Mouse (Mus musculus): Measurements from ENCODE around the gene Rmnd5a. TPM values are rescaled to one million over a fixed set of nuclear protein-coding genes. Genes with fewer than 3 reads are reported as not detected.
"Not testable (repeated sequence)": the region's sequence is repeated elsewhere in the genome, so short reads cannot be mapped to it uniquely, and the experiment has no call there.

Gene Rmnd5a
- polyA plus RNA-seq, 1 experiment from 2014 or later = 10.6 TPM

DNA sequence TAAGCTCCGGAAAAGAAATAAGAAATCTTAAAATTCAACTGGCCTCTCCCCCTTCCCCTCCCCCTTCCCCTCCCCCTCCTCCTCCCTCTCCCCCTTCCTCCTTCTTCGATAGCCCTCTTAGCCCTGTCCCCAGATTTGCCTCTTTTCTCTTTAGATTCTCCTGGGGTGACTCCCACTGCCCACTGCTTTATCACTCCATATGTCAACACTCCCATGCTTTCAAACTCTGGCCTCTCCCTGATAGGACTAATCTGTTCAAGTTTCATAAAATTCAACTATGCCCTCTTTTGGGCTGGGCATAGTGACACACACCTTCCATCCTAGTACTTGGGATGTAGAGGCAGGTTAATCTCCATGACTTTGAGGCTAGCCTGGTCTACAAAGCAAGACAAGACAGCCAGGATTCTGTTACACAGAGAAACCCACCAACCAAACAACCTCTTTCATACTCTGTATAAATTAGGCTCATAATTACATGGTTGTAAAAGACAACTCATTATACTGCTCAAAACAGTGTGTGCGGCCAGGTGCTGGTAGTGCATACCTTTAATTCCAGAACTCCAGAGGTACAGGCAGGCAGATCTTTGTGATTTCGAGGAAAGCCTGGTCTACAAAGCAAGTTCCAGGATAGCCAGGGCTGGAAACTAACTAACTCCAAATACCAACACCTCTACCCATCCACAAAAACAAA, 31.5 kb upstream of the Rmnd5a start:
- 71% methylated on average over 4 of the region's 4 CpGs for WGBS
- no peaks in the 10 kb centered on the region for H3K27me3 ChIP-seq
- ATAC-seq (ENCODE audit: insufficient number of reproducible peaks, insufficient read depth, low FRiP score, low TSS enrichment, low read depth) = no peak

GRCm38 (mm10) chr6:71469291-71469690, 28.9 kb upstream of the Rmnd5a start:
- Histone ChIP-seq H3K27ac (no peak overlapping the region), H3K4me2 (no peak overlapping the region), H3K27me3 (no peaks in the 10 kb centered on the region), H3K4me1 (no peaks in the 10 kb centered on the region), H3K9ac (no peak overlapping the region), H3K9me3 (no peaks in the 10 kb centered on the region), H3K4me3 (no peak overlapping the region), H3K36me3 (no peaks in the 10 kb centered on the region)
- no peak for ATAC-seq (ENCODE audit: insufficient number of reproducible peaks, insufficient read depth, low FRiP score, low TSS enrichment, low read depth)
- WGBS = 77% methylated on average over 3 of the region's 3 CpGs

More for the DNA sequence above, 31.5 kb upstream of the Rmnd5a start:
- Histone ChIP-seq H3K36me3 (no peaks in the 10 kb centered on the region), H3K4me3 (no peak overlapping the region), H3K27ac (no peak overlapping the region), H3K9me3 (no peaks in the 10 kb centered on the region), H3K4me1 (no peaks in the 10 kb centered on the region), H3K4me2 (no peak overlapping the region), H3K9ac (no peak overlapping the region)

GRCm38 (mm10) chr6:71467766-71468165, 27.3 kb upstream of the Rmnd5a start:
- ATAC-seq (ENCODE audit: insufficient number of reproducible peaks, insufficient read depth, low FRiP score, low TSS enrichment, low read depth) = no peak
- Histone ChIP-seq H3K27me3 (no peaks in the 10 kb centered on the region), H3K4me2 (no peak overlapping the region), H3K4me1 (no peaks in the 10 kb centered on the region), H3K36me3 (no peaks in the 10 kb centered on the region), H3K4me3 (no peak overlapping the region), H3K27ac (no peak overlapping the region), H3K9ac (no peak overlapping the region), H3K9me3 (no peaks in the 10 kb centered on the region)
- WGBS = 83% methylated on average over 4 of the region's 4 CpGs

- Histone ChIP-seq H3K4me3 (no peak overlapping the region), H3K36me3 (no peaks in the 10 kb centered on the region), H3K9me3 (no peaks in the 10 kb centered on the region), H3K9ac (no peak overlapping the region), H3K27ac (no peak overlapping the region), H3K4me2 (no peak overlapping the region), H3K4me1 (no peaks in the 10 kb centered on the region), H3K27me3 (no peaks in the 10 kb centered on the region)
- ATAC-seq (ENCODE audit: insufficient number of reproducible peaks, insufficient read depth, low FRiP score, low TSS enrichment, low read depth) = no peak
- 78% methylated on average over 3 of the region's 3 CpGs for WGBS
Measured at GRCm38 (mm10) chr6:71465146-71465545, 24.7 kb upstream of the Rmnd5a start.

DNA sequence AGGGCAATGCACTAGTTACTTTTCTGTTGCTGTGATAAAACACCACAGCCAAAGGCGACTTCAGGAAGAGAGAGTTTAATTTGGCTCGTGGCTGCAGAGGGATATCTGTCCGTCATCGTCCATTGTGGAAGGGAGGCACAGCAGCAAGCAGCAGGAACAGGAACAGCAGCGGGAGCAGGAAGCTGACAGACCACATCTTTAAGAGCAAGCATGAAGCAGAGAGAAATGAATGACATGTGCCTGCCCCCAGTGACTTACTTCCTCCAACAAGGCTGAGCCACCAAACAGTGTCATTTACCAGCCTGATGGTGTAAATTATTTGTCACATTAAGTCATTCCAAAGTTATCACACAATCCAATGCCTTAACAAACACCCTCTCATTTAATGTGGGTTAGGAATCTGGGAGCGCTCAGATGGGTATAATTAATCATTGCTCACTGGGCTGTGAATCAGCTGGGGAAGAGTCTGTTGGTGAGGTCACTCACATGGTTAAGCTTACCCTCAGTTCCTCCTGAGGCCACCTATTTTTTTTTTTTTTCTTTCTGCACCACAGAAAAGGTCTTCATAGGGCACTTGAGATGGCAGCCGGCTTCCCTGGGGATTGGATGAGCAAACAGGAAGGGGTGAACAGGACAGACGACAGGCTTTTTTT, 17.6 kb upstream of the Rmnd5a start:
- Histone ChIP-seq H3K27ac (no peak overlapping the region), H3K27me3 (no peaks in the 10 kb centered on the region), H3K4me1 (no peaks in the 10 kb centered on the region), H3K36me3 (no peaks in the 10 kb centered on the region), H3K9me3 (no peaks in the 10 kb centered on the region), H3K4me3 (no peak overlapping the region), H3K4me2 (no peak overlapping the region), H3K9ac (no peak overlapping the region)
- 59% methylated on average over 8 of the region's 8 CpGs for WGBS
- no peak for ATAC-seq (ENCODE audit: insufficient number of reproducible peaks, insufficient read depth, low FRiP score, low TSS enrichment, low read depth)

DNA sequence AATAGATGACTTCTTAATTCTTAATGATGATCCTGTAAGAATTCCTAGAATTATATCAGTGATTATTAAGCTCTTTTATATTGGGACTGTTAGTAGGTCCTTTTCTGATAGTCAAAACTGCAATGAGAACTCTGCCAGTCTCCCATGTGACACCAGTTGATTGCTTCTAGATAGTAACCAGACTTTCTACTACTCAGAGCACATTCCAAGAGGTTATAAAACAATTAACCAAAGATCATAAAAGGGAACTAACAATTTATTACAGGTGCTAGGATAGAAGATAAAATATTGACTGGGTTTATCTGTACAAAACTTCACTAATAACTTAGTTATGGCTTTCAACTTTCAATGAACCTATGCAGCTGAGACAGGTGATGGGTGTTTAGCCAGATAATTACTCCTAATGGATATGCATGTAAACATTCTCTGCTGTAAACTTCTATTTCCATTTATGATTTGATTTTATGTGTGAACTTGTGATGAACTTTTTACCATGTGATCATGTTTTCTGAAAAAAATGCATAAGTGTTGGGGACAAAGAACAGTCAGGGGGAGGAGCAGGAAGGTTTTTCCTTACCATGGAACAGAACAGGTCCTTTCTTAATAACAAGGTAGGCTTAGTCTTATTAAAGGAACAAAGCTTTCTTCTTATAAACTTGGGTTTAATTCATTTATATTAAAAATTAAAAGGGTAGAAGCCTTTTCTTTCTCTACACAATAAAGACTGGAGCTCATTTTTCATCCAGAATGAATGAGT, 13.7 kb upstream of the Rmnd5a start:
- H3K4me3 ChIP-seq; H3K27me3 ChIP-seq; H3K9me3 ChIP-seq; H3K4me2 ChIP-seq; H3K4me1 ChIP-seq; H3K27ac ChIP-seq; ATAC-seq (ENCODE audit: insufficient number of reproducible peaks, insufficient read depth, low FRiP score, low TSS enrichment, low read depth); H3K9ac ChIP-seq; H3K36me3 ChIP-seq: not testable (repeated sequence)

GRCm38 (mm10) chr6:71452792-71453191, 12.4 kb upstream of the Rmnd5a start:
- WGBS = 74% methylated on average over 2 of the region's 2 CpGs
- no peak for ATAC-seq (ENCODE audit: insufficient number of reproducible peaks, insufficient read depth, low FRiP score, low TSS enrichment, low read depth)
- no peaks in the 10 kb centered on the region for H3K4me1 ChIP-seq
- no peak overlapping the region for H3K27ac ChIP-seq
- no peak overlapping the region for H3K4me3 ChIP-seq
- no peaks in the 10 kb centered on the region for H3K36me3 ChIP-seq
- no peaks in the 10 kb centered on the region for H3K27me3 ChIP-seq
- H3K9ac ChIP-seq = no peak overlapping the region
- no peak overlapping the region for H3K4me2 ChIP-seq
- no peaks in the 10 kb centered on the region for H3K9me3 ChIP-seq

DNA sequence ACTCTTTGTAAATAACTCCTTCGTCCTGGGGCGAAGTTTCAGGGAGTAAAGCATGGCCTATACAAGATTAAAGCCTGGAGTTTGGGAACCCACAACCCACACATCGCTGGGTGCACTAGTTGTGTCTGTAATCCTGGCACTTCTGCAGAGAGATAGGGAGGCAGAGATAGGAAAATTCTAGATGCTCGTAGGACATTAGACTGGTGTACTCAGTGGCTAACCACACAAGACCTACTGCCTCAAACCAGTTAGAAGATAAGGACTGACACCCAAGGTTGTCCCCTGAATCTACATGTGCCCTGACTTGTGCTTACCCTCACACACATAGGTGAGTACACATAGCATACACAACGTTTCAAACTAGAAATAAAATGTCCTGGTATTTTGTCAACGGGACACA, 5.1 kb upstream of the Rmnd5a start:
- Histone ChIP-seq H3K27me3 (no peaks in the 10 kb centered on the region), H3K36me3 (no peaks in the 10 kb centered on the region), H3K4me2 (no peak overlapping the region), H3K9ac (no peak overlapping the region), H3K27ac (no peak overlapping the region), H3K9me3 (no peaks in the 10 kb centered on the region), H3K4me1 (peaks cover 10% of the 10 kb centered on the region; the same call in 1 of the 2 replicates), H3K4me3 (no peak overlapping the region)
- 79% methylated on average over 6 of the region's 6 CpGs for WGBS
- no peak for ATAC-seq (ENCODE audit: insufficient number of reproducible peaks, insufficient read depth, low FRiP score, low TSS enrichment, low read depth)

GRCm38 (mm10) chr6:71444756-71445155, 4.3 kb upstream of the Rmnd5a start:
- Histone ChIP-seq H3K4me2 (no peak overlapping the region), H3K36me3 (no peaks in the 10 kb centered on the region), H3K4me3 (no peak overlapping the region), H3K9ac (no peak overlapping the region), H3K27ac (no peak overlapping the region), H3K9me3 (no peaks in the 10 kb centered on the region), H3K4me1 (peaks cover 10% of the 10 kb centered on the region; the same call in 1 of the 2 replicates), H3K27me3 (no peaks in the 10 kb centered on the region)
- ATAC-seq (ENCODE audit: insufficient number of reproducible peaks, insufficient read depth, low FRiP score, low TSS enrichment, low read depth) = no peak
- 59% methylated on average over 1 of the region's 1 CpGs for WGBS

DNA sequence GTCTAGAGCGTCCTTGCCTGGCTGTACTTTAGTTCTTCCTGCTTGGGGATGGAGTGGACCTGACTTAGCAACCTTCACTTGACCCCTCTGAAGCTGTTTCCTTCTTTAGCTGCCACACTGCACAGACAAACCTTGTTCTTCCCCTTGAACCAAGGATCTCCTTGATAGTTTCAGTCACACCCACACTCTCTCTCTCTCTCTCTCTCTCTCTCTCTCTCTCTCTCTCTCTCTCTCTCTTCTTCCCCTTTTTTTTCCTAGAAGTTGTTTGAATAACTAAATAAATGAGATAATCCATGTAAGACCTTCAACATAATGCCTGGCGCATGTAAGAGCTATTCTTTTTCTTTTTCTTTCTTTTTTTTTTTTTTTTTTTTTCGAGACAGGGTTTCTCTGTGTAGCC, 1.7 kb upstream of the Rmnd5a start:
- peaks cover 29% of the 10 kb centered on the region for H3K4me1 ChIP-seq
- H3K4me3 ChIP-seq = no peak overlapping the region
- ATAC-seq (ENCODE audit: insufficient number of reproducible peaks, insufficient read depth, low FRiP score, low TSS enrichment, low read depth) = no peak

GRCm38 (mm10) chr6:71441251-71441580, 779 bp upstream of the Rmnd5a start:
- 3% methylated on average over 12 of the region's 12 CpGs for WGBS
- H3K4me3 ChIP-seq = peak overlapping the region; percentile 94
- no peaks in the 10 kb centered on the region for H3K9me3 ChIP-seq
- H3K36me3 ChIP-seq = no peaks in the 10 kb centered on the region
- H3K27me3 ChIP-seq = no peaks in the 10 kb centered on the region
- peaks cover 38% of the 10 kb centered on the region for H3K4me1 ChIP-seq
- peak; percentile 2; the same call in 1 of the 2 replicates for ATAC-seq (ENCODE audit: insufficient number of reproducible peaks, insufficient read depth, low FRiP score, low TSS enrichment, low read depth)
- H3K9ac ChIP-seq = peak overlapping the region; percentile 78
- peak overlapping the region; percentile 89 for H3K4me2 ChIP-seq
- peak overlapping the region; percentile 97 for H3K27ac ChIP-seq

More for the DNA sequence above, 1.7 kb upstream of the Rmnd5a start:
- Histone ChIP-seq H3K27ac (no peak overlapping the region), H3K27me3 (no peaks in the 10 kb centered on the region), H3K9ac (no peak overlapping the region), H3K36me3 (no peaks in the 10 kb centered on the region), H3K9me3 (no peaks in the 10 kb centered on the region), H3K4me2 (no peak overlapping the region)
- 67% methylated on average over 3 of the region's 3 CpGs for WGBS

- Histone ChIP-seq H3K4me3 (peak overlapping the region; percentile 94), H3K27ac (peak overlapping the region; percentile 97), H3K36me3 (no peaks in the 10 kb centered on the region), H3K4me2 (peak overlapping the region; percentile 80), H3K27me3 (no peaks in the 10 kb centered on the region), H3K9me3 (no peaks in the 10 kb centered on the region), H3K4me1 (peaks cover 39% of the 10 kb centered on the region), H3K9ac (peak overlapping the region; percentile 96)
- WGBS = 0% methylated on average over 33 of the region's 47 CpGs
- peak; percentile 39 for ATAC-seq (ENCODE audit: insufficient number of reproducible peaks, insufficient read depth, low FRiP score, low TSS enrichment, low read depth)
Measured at GRCm38 (mm10) chr6:71440217-71440491, 283 bp downstream of the Rmnd5a start.

All from embryonic facial prominence, embryonic 13.5 days (tissue).